In the genomic region with DNA sequence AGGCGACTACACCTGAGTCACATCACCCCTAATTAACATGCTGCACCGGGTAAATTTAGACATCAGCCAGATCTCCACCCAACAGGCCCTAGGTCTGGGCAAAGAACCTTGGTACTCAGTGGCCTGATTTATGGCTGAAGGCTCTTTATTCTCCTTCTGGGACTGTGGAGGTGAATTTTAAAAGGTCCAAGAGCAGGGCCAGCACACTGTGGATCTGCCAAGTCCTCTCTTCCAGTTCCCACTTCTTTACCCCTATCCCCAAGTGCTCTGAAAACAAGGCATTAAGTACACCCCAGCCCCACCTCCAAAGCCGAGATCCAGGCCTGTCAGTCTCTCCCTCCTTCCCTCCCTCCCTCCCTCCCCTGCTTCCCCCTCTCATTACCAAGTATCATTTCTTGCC, we compare ENCODE assay signal across 20 mouse cellular contexts. TPM values are rescaled to one million over a fixed set of nuclear protein-coding genes. Genes with fewer than 3 reads are reported as not detected.
DNase-seq lines count a peak whose midpoint lies in the region; ATAC-seq and TF ChIP-seq lines count a peak whose summit lies in the region.
"Had no signal": no experiment of that assay in that cellular context is flagged by ENCODE, and none has a peak within 500 bp of the region (broad histone marks: within the 10 kb centered on the region; RNA-seq: fewer than 3 reads in every experiment).

No protein-coding gene starts in this region.

- TF ChIP-seq POLR2A in embryonic fibroblast, embryonic 13.5 days (IDR thresholded peaks at IDR 0.05; ENCODE audit: low read depth, low read length), result no peak

- H3K4me1 ChIP-seq in hindbrain, embryonic 10.5 days (replicated peaks), result peaks cover 41% of the 10 kb centered on the region
- H3K4me1 ChIP-seq in hindbrain, embryonic 14.5 days (replicated peaks; ENCODE audit: control insufficient read depth, insufficient read depth, low read length), result peaks cover 6% of the 10 kb centered on the region
- peaks cover 28% of the 10 kb centered on the region for H3K4me1 ChIP-seq in midbrain, embryonic 10.5 days
- peaks cover 8% of the 10 kb centered on the region; the same call in 1 of the 2 replicates for H3K4me1 ChIP-seq in midbrain, embryonic 14.5 days (ENCODE audit: control insufficient read depth, insufficient read depth, low read length)
- H3K4me1 ChIP-seq in embryonic fibroblast, embryonic 13.5 days (ENCODE audit: control insufficient read depth, insufficient read depth, low read length), result 0 out of 2 replicates have a peak, but pooled peaks cover 3% of the 10 kb centered on the region
- H3K4me1 ChIP-seq: liver, embryonic 12.5 days had no signal

- no peaks in the 10 kb centered on the region for H3K9me3 ChIP-seq in hindbrain, embryonic 10.5 days
- no peaks in the 10 kb centered on the region for H3K9me3 ChIP-seq in hindbrain, embryonic 14.5 days (ENCODE audit: control insufficient read depth, low read length)
- no peaks in the 10 kb centered on the region for H3K9me3 ChIP-seq in midbrain, embryonic 10.5 days (replicated peaks)
- no peaks in the 10 kb centered on the region for H3K9me3 ChIP-seq in midbrain, embryonic 14.5 days (ENCODE audit: control insufficient read depth, low read length)
- H3K9me3 ChIP-seq: hindbrain, embryonic 15.5 days; limb, embryonic 13.5 days; liver, embryonic 12.5 days; midbrain, embryonic 15.5 days had no signal

- no peak for TF ChIP-seq CTCF in embryonic fibroblast, embryonic 13.5 days (IDR thresholded peaks at IDR 0.05; ENCODE audit: borderline replicate concordance, insufficient read depth, low read length)

- H3K27me3 ChIP-seq in hindbrain, embryonic 10.5 days (ENCODE audit: insufficient read depth, poor library complexity, severe bottlenecking), result no peaks in the 10 kb centered on the region
- H3K27me3 ChIP-seq in hindbrain, embryonic 14.5 days (ENCODE audit: control insufficient read depth, insufficient read depth, low read length), result no peaks in the 10 kb centered on the region
- H3K27me3 ChIP-seq in midbrain, embryonic 10.5 days (ENCODE audit: low read depth, poor library complexity, severe bottlenecking), result no peaks in the 10 kb centered on the region
- H3K27me3 ChIP-seq in midbrain, embryonic 14.5 days (ENCODE audit: control insufficient read depth, insufficient read depth, low read length), result no peaks in the 10 kb centered on the region
- H3K27me3 ChIP-seq: hindbrain, embryonic 15.5 days; limb, embryonic 13.5 days; midbrain, embryonic 15.5 days had no signal

- H3K36me3 ChIP-seq in hindbrain, embryonic 10.5 days, result peaks cover 17% of the 10 kb centered on the region
- H3K36me3 ChIP-seq in hindbrain, embryonic 14.5 days (replicated peaks; ENCODE audit: control insufficient read depth, insufficient read depth), result no peaks in the 10 kb centered on the region; the same call in 1 of the 2 replicates
- H3K36me3 ChIP-seq in midbrain, embryonic 10.5 days, result peaks cover 19% of the 10 kb centered on the region
- peaks cover 6% of the 10 kb centered on the region; the same call in 1 of the 2 replicates for H3K36me3 ChIP-seq in midbrain, embryonic 14.5 days (ENCODE audit: control insufficient read depth, insufficient read depth, low read length)
- H3K36me3 ChIP-seq: hindbrain, embryonic 15.5 days; limb, embryonic 13.5 days; liver, embryonic 12.5 days; midbrain, embryonic 15.5 days had no signal

- H3K9ac ChIP-seq in hindbrain, embryonic 14.5 days, result no peak overlapping the region
- no peak overlapping the region for H3K9ac ChIP-seq in midbrain, embryonic 14.5 days (replicated peaks; ENCODE audit: low read length)
- H3K9ac ChIP-seq: hindbrain, embryonic 15.5 days; limb, embryonic 13.5 days; liver, embryonic 12.5 days; midbrain, embryonic 15.5 days had no signal

- DNase-seq in hindbrain, embryonic 10.5 days (ENCODE audit: low spot score), result no peak
- no peak for DNase-seq in hindbrain, embryonic 14.5 days (ENCODE audit: low spot score)
- DNase-seq in midbrain, embryonic 10.5 days (ENCODE audit: low spot score), result no peak
- no peak for DNase-seq in midbrain, embryonic 14.5 days
- peak; percentile 30 for DNase-seq in brain, adult 2 months (ENCODE audit: low read depth, low spot score)
- DNase-seq: cerebellum, postnatal 36 days; gastrocnemius, postnatal 36 days; kidney, adult 9 months; kidney, postnatal 14 days; lung, adult 18-20 months; lung, postnatal 10 days had no signal

- no peak for ATAC-seq in hindbrain, embryonic 14.5 days (ENCODE audit: low FRiP score)
- ATAC-seq in midbrain, embryonic 14.5 days (ENCODE audit: low FRiP score, low TSS enrichment), result no peak
- no peak for ATAC-seq in inflammation-experienced regulatory T-cells, adult 6 months
- ATAC-seq: forebrain, embryonic 16.5 days; intestine, embryonic 16.5 days; liver, embryonic 12.5 days; midbrain, embryonic 15.5 days had no signal

- H3K27ac ChIP-seq in hindbrain, embryonic 10.5 days, result peak overlapping the region; percentile 67
- H3K27ac ChIP-seq in hindbrain, embryonic 14.5 days, result no peak overlapping the region
- peak overlapping the region; percentile 57 for H3K27ac ChIP-seq in midbrain, embryonic 10.5 days (replicated peaks)
- H3K27ac ChIP-seq in midbrain, embryonic 14.5 days (replicated peaks; ENCODE audit: low read depth, low read length), result no peak overlapping the region
- H3K27ac ChIP-seq in embryonic fibroblast, embryonic 13.5 days (ENCODE audit: insufficient read depth, low read length), result peak overlapping the region; percentile 25; the same call in 1 of the 2 replicates
- H3K27ac ChIP-seq: hindbrain, embryonic 15.5 days; limb, embryonic 13.5 days; liver, embryonic 12.5 days; midbrain, embryonic 15.5 days had no signal

- H3K4me3 ChIP-seq in hindbrain, embryonic 10.5 days, result no peak overlapping the region
- H3K4me3 ChIP-seq in hindbrain, embryonic 14.5 days (replicated peaks; ENCODE audit: low read length), result no peak overlapping the region
- H3K4me3 ChIP-seq in midbrain, embryonic 10.5 days, result no peak overlapping the region
- H3K4me3 ChIP-seq in midbrain, embryonic 14.5 days (replicated peaks; ENCODE audit: low read depth, low read length), result no peak overlapping the region
- no peak overlapping the region for H3K4me3 ChIP-seq in embryonic fibroblast, embryonic 13.5 days (ENCODE audit: insufficient read depth, low read length)
- H3K4me3 ChIP-seq: hindbrain, embryonic 15.5 days; limb, embryonic 13.5 days; liver, embryonic 12.5 days; midbrain, embryonic 15.5 days; myocyte had no signal

- WGBS in hindbrain, embryonic 10.5 days, result 42% methylated on average over 3 of the region's 3 CpGs
- 33% methylated on average over 3 of the region's 3 CpGs for WGBS in hindbrain, embryonic 14.5 days
- 41% methylated on average over 3 of the region's 3 CpGs for WGBS in midbrain, embryonic 10.5 days
- 33% methylated on average over 3 of the region's 3 CpGs for WGBS in midbrain, embryonic 14.5 days

- no peak overlapping the region for H3K4me2 ChIP-seq in hindbrain, embryonic 14.5 days (replicated peaks)
- H3K4me2 ChIP-seq in midbrain, embryonic 14.5 days (ENCODE audit: low read length), result no peak overlapping the region
- H3K4me2 ChIP-seq: hindbrain, embryonic 15.5 days; limb, embryonic 13.5 days; liver, embryonic 12.5 days; midbrain, embryonic 15.5 days had no signal

RNA-seq across cellular contexts. Expression of gene Abr, which starts 59.5 kb away (rescaled TPM):
- 29.5 and 40.5 TPM in 2 replicates for polyA plus RNA-seq in hindbrain, embryonic 10.5 days (2016; fragmentation: Nextera tagmentation; extraction: Ambion mirVana)
- polyA plus RNA-seq in hindbrain, embryonic 14.5 days (2014; fragmentation: Nextera tagmentation; extraction: Ambion mirVana), result 115 and 123 TPM in 2 replicates
- 26.9 and 37.6 TPM in 2 replicates for polyA plus RNA-seq in midbrain, embryonic 10.5 days (2016; fragmentation: Nextera tagmentation; extraction: Ambion mirVana)
- polyA plus RNA-seq in midbrain, embryonic 14.5 days (2014; fragmentation: Nextera tagmentation; extraction: Ambion mirVana), result 102 and 136 TPM in 2 replicates
- polyA plus RNA-seq in embryonic fibroblast, embryonic 13.5 days (2011; ENCODE audit: insufficient read length, low read depth, missing spikeins), result 23.1 and 23.7 TPM in 2 replicates
- 10 to 100 TPM; 14.4 to 17.1 (median 15.4) TPM for polyA plus RNA-seq in inflammation-experienced regulatory T-cells, adult 6 months (2017; shearing (Covaris generic))

Comparison
In these comparisons a context has a peak if more than half of its experiments do, and no peak if none do; other contexts are left out.
1. H3K27ac ChIP-seq: peak in hindbrain, embryonic 10.5 days (single experiment), midbrain, embryonic 10.5 days (single experiment) and embryonic fibroblast, embryonic 13.5 days (single experiment); none in hindbrain, embryonic 14.5 days (single experiment) and midbrain, embryonic 14.5 days (single experiment).